Mouse (Mus musculus) large intestine, adult 2 months (tissue): ENCODE results near the gene Lgr5. TPM values are rescaled to one million over a fixed set of nuclear protein-coding genes. Genes with fewer than 3 reads are reported as not detected.

Experiments used
- DNase-seq: peaks from one replicate; pipeline ENCODE4 v3.0.0-alpha.2; 2012; ENCODE audit warnings: low read depth, low spot score
- WGBS: fragments of 180-500 bp; shearing (Covaris S2); methylation state at CpG from one replicate; pipeline ENCODE4 v1.1.7; 2018; 5-methylcytosine and 5-hydroxymethylcytosine counted together
- polyA plus RNA-seq: library from polyadenylated mRNA; depleted of rRNA; stranded (reverse); fragments of >200 nt; gene quantifications from 2 replicates; pipeline ENCODE4 v1.2.3, GENCODE M21; 2012

Lgr5 gene
- polyA plus RNA-seq, 1 experiment = 4.7 TPM

DNA sequence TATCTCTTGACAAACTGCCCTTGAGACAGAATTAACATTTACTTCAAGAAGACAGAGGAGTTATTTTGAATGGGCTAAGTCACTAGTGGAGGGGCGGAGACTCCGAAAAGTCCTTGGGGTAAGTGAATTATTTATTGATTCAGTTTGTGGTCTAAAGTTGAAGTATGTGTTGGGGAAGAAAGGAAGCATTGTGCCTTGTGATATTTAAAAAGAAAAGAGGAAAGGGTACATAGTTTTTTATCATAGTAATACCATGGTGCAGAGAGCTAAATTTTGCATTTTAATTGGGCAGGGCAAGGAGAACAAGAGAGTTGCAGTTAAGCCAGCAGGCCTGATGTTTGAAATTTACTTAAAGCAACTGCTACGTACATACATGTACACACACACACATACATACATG is 68.7 kb downstream of the Lgr5 start:
- WGBS = 95% methylated on average over 3 of the region's 3 CpGs

DNA sequence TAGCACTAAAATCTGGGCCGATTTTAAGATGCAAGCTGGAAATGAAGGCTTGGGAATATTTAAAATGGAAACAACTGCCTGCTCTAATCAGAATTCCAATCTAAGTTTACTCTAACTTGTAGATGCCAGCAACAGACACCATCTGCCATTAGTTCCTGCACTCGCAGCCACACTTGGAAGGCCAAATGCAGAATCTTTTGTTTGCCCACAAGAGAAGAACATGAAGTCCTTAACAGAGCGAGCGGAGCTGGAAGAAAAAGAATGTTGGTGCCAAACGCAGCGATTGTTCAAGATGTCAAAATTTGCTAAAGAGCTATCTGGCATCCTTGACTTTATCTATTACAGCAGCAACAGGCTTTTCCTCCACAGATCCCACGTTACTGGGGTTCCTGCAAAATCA is 72.1 kb downstream of the Lgr5 start:
- DNase-seq = no peak
- WGBS = 89% methylated on average over 7 of the region's 7 CpGs

More for the DNA sequence above, 68.7 kb downstream of the Lgr5 start:
- DNase-seq = no peak

DNA sequence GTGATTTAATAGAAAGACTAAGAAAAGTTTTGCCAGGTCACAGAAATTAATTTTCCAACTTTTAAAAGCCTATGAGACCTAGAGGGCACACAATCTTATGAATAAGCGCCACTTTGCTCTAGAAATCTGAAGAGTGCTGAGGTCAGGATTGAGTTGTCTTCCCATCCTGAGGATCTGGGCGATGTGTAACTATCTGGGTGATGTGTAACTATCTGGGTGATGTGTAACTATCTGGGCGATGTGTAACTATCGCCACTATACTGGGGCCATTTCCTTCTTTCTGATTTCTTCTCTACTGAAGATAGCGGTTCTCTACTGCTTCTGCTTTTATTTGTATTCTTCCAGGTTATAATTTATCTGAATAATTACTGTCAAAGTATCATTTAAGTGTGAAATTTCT is 76.6 kb downstream of the Lgr5 start:
- DNase-seq = no peak
- 87% methylated on average over 5 of the region's 5 CpGs for WGBS

DNA sequence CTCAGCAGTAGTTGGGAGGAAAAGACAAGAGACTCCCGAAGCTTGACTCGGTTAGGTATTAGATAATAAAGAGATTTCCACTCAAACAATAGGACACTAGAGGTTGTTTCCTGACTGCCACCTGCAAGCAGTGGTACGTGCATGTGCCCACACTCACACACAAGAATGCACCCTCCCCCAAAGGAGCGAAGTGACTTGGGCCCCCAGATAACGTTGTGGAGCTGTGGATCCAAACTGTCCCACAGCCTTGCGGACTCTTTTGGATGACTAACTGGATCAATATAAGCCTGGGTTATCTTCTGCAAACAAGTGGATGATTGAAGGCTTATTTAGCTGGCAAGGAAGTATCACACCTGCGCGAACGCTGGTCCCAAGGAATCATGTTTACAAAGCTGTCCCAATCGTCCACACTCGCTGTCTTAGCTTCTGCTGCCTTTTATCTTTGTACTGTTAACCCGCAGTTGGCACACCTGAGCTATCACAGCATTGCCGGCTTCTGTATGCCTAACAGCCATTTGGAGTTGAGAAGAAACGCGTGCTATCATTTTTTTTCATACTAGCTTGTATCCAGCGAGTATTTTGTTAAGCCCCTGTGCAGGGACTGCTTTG is 81.8 kb downstream of the Lgr5 start:
- peak; percentile 18 for DNase-seq
- WGBS = 30% methylated on average over 16 of the region's 16 CpGs

DNA sequence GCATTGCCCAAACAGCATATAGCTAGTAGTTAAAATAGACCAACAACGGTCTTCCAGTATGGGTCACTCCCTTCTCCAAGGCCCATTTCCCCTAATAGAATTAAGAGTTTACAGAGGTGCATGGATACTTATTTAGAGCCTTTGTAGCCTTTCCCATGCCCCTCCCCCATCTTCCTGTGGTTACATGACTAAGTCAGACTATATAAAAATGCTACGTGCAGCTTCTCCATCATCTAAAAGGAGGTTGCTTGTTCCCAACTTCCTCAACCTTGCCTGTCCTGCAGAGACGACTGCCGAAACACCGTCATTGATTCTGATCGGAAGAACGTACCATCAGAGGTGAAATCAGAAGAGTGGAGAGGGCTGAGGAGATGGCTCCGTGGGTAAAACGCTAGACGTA is 82.4 kb downstream of the Lgr5 start:
- no peak for DNase-seq
- 38% methylated on average over 10 of the region's 10 CpGs for WGBS

DNA sequence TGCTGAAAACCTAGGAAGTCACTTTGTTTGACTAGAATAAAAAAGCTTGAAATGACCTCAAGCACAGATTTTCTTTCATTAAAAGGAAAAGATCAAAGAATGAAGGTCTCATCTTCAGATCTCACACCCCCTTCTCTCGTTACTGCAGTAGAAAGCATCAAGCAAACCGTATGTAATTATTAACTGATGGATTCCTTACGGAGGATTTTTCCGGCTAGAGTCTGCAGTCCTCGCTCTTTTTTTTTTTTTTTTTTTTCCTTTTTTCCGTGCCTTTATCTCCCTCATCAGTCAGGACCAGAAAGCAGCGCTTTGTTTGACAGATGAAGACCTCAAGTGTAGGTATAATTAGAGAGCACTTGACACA is 93.8 kb downstream of the Lgr5 start:
- 9% methylated on average over 7 of the region's 7 CpGs for WGBS
- no peak for DNase-seq

DNA sequence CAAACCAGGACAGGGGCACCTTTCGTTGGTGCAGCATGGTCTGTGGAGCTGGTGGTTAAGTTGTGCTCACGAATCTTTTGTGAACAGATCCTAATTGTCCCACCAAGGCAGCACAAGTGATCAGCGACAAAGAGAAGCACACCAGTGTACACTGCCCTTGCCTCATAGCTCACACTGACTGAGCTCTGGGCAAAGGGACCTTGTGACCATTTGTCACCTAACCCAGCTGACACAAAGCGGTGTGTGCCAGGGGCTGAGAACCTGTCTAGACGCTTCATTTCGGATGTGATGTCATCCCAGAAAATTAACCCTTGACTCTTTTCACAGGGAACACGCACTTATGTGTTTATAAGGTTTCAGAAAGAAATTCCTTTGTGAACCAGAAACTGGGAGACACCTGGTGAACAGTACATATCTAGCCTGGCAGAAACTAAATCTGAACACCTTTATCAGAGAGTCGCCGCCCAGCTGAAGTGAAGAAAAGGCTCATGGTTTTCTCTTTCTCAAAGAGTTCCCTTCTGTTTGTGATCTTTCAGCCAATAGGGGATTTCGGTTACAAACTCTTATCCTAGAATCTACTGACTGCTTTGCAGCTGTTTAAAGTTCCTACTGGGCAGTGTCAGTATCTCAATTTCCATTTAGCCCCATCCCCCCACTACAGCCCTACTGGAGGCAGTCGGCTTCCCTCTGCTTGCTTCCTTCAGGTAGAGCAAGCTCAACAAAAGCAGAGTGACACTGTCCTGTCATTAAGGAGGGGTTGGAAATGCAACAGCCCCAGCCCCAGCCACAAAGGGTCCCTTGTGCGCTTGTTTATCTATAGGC is 94.4 kb downstream of the Lgr5 start:
- WGBS = 63% methylated on average over 12 of the region's 12 CpGs
- DNase-seq = no peak

DNA sequence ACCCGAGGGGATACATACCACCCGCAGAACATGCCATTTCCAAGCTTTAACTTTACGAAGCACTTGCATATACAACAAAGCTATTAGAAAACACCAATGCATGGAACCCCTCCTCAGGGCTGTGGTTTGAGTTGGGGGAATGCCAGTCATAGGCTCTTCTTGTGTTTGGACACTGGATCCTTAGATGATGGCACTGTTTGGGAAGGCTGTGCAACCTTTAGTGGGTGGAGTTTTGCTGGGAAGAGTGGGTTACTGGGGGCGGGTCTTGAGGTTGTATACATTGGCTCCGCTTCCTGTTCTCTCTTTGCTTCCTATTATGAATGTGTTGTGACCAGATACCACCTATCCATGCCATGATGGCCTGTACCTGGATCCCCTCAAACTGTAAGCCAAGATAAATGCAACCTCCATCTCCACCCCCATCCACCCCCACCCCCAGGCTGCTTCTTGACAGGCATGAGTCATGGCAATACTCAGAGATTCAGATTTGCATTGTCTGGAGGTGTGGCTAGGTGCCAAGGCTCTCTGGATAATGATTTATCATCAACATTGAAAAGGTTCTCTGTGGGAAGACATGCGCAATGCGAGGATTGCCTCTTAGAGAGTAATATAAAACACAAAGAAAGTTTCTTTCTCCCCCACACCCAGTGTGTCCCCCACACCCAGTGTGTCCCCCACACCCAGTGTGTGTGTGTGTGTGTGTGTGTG is 95.6 kb downstream of the Lgr5 start:
- 90% methylated on average over 7 of the region's 7 CpGs for WGBS
- DNase-seq = no peak

DNA sequence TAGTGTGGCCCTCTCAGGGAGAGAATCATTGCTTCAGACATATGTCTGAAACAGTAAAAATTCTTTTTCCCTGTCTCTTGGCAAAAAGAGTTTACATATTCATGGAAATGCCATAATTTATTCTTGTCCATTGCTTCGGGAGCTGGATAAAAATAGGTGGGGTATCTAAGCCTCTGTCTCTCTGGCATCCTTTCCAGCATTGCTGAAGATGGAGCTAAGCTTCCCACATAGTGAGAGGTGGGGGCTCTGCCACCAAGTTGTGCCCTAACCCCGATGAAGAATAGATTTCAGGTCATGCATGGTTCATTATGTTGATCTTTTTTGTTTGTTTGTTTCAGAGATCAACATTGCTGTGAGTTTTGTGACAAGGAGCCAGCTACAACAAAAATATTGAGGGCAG is 102.0 kb downstream of the Lgr5 start:
- no peak for DNase-seq
- 67% methylated on average over 2 of the region's 2 CpGs for WGBS

DNA sequence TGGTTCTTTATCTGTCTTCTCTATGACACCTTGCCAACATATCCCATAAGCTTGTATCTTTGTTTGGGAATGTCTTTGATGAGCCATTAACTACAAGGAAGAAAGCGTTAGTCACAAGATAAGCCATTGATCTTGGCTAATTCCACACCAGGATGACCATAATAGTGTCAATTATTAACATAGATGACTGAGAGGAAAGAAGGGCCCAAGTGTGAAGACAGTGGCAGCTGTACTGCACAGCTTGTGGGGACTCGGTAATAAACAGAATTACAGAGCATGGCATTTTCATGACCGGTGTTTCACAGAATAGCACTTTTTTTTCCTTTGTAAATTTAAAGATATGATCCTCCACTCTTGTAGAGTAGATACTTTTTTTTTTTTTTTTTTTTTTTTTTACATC is 102.9 kb downstream of the Lgr5 start:
- WGBS = 27% methylated on average over 3 of the region's 3 CpGs
- no peak for DNase-seq

DNA sequence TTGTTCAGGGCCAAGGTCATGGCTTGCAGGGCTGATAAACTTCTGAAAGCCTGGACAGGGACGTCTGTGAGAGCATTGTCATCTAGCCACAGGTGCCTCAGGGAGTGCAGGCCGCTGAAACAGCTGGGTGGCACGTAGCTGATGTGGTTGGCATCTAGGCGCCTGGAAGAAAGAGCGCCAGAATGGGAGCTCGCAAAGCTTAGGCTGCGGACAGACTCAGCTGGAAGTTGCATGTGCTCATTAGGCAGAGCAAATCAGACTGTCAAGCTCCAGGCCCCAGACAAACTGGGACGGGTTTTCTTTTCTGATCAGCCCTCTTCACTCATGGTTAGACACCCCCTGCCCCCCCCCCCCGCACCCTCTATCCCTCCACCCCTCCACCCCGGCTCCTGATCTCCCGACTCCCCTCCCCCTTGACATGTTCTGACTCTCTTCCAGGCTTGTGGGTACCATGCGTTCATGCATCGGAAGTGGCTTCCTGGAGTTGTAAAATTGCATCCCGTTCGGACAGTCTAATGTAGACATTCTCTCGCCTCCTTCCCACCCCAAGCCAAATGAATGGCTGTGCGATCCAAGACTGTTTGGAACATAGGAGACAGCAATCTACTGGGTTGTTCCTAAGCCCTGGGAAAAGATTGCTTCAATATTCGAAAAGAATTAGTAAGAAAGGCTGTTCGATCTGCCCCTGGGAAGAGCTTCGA is 109.0 kb downstream of the Lgr5 start:
- DNase-seq = no peak
- 31% methylated on average over 19 of the region's 20 CpGs for WGBS

DNA sequence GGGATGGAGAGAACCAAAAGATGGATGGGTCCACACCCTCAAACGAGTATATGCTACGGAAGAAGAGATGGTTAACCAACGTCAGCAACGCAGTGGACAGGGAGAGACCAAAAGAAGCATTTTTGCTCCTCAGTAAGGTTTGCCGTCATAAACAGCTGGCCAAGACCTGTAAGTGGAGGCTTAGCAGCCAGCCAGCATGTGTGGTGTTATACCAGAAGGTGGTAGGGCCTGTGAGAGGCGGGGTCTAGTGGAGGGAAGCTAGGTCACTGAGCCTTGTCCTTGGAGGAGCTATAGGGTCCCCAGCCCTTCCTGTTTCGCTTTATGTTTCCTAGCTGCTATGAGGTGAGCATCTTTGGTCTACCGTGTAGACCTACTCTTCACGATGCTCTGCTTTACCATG is 111.1 kb downstream of the Lgr5 start:
- 95% methylated on average over 9 of the region's 9 CpGs for WGBS
- no peak for DNase-seq

DNA sequence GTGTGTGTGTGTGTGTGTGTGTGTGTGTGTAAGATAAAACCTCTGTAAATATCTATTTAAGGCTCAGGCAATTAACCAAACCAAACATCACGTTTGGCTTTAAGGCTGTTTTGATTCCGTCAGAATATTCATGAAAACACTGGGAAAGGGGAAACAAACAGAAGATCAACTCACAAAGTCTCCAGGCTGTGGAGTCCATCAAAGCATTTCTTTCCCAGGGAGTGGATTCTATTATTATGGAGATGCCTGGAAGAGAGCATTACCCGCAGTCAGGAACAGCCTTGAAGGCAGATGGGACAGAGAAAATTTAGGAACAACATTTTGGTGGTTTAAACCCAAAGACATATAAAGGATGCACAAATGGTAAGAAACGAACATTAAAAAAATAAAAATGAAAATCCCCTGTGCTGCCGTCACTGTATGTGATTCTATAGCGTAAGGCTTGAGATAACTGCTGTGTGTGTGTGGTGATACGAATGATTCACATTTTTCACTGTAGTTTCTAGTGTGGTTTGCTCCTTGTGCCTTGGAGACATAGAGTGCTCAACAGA is 112.5 kb downstream of the Lgr5 start:
- no peak for DNase-seq
- WGBS = 78% methylated on average over 7 of the region's 7 CpGs

DNA sequence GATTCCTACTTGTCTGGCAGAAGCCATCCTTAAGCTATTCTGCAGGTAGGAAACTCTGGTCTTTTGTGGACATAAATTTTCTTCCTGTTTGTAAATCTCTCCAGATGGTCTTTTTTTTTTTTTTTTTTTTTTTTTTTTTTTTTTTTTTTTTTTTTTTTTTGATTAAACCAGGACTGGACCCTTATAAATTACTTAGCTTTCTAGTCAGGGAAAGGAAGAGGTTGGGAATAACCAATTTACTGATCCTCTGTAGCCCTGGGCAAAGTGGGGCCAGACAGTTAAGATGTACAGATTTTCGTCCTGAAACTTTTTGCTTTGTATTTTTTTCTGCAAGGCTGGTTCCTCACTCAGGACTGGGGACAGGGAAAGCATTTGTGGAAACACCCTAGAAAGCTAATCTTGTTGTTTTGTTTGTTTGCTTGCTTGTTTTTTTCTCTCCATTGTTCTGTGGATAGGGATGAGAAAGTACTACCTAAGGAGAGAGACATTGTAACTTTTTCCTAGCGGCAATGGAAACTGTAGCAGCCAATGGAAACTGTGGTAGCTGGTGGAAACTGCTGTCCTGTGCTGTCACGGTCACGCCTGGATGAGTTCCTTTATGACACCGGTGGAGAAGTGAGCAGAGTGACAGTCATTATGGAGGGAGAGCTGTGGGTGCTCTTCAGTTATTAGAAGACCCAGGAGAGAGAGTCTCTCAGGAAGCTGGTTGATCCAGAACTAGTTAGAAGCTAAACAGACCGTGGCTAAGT is 114.2 kb downstream of the Lgr5 start:
- no peak for DNase-seq
- 84% methylated on average over 6 of the region's 6 CpGs for WGBS

DNA sequence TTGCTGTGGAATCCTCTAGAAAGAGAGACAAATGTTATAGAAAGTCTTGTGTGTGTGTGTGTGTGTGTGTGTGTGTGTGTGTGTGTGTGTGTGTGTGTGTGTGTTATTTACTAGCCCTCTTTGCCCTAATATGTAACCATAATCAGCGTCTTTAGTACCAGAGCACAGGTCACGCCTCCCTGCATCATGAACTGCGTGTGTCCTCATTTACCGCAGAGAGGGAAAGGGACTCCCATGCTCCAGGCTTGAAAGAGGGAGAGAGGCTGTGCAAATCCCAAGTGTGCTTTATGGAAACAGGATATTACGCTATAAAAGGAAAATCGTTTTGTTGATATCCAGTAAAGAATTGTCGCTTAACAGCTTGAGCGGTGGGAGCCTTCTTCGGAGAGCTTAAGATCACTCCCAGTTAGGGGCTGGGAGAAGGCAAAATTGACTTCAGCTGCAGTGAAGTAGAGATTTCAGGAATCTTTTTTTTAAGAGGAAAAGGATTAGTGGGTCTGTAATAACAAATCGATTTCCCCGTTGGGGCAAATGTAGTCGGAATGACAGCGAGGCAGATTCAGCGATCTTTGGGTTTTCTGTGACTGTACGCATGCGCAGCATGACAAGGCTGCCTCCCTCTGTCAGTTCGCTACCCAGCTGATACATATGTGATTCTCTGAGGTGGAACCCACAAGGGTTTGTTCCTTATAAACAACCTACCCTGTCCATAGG is 116.8 kb downstream of the Lgr5 start:
- DNase-seq = no peak
- 70% methylated on average over 17 of the region's 17 CpGs for WGBS

DNA sequence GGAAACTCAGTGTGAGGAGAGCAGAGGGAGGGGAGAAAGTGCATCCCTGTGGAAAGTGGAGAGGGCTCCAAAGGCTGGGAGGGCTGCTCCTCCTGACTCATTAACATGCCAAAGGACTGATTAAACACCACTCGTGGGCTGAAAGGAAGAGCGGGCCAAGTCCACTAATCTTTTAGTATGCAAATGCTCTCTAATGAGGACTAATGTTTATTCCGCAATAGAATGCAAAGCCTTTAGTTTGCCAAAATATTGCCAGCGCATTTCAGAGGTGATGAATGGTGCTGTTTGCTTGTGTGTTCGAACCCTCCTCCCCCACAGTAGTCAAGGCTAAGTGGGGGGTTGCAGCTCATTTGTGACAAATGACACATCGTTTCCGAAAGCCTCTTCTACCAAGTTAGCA is 118.5 kb downstream of the Lgr5 start:
- WGBS = 68% methylated on average over 7 of the region's 7 CpGs
- DNase-seq = no peak

DNA sequence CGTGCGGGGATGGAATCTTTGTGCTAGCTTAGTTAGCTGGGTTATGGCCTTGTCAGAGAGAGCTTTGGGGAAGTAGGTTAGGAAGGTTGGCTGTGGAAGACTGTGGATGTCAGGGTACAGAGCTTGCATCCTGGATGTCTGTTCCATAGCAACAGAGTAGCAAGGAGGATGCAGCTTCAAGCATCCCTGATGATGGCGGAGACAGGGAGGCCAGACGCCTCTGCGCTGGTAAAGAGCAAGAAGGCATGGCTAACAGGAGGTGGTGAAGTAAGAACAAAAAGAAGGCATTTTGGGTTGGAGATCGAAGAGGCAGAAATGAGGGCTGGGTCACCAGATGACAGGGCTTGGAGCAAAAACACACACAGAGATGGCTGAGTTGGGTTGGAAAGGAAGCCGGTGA is 118.9 kb downstream of the Lgr5 start:
- DNase-seq = no peak
- 81% methylated on average over 7 of the region's 7 CpGs for WGBS

DNA sequence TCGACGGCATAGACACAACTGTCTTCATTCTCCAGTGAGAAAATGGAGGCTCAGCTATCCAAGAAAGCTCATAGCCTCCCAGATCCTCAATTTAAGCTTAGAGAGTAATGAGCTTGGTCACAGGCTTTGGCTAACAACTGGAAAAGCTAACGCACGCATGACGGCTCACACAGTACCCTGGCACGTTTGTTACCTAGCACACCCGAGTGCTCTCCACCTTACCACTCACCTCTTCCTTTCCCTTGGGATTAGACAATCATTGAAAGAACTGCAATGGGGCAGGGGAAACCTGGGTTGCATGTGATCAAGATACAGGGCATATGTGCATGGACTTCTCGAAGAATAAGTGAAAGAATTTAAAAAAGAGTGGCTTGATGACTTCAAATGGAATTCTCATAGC is 119.6 kb downstream of the Lgr5 start:
- DNase-seq = no peak
- 92% methylated on average over 8 of the region's 8 CpGs for WGBS

DNA sequence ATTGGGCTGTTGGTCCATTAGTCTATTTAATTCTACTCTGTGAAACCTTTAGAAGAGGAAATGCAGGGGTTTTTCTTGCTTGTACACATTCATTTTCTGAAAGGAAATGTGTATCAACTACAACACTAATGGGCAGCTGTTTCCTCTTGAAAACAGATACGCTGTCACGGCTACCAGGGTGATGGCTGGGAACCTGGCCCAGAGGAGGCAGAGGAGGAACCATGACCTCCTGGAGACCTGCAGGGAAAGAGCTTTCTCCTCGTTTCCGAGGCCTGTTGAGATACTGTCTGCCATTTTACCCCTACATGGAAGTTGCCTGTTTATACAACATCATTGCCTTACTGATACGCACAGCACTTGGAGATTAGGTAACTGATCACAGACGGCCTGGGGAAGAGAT is 121.8 kb downstream of the Lgr5 start:
- 65% methylated on average over 6 of the region's 6 CpGs for WGBS
- no peak for DNase-seq
